Mouse (Mus musculus): ENCODE measurements around the gene B3gnt2.

B3gnt2 gene

GRCm38 (mm10) chr11:22868582-22868981 is 7.8 kb upstream of the B3gnt2 start:
- no peak for DNase-seq

DNA sequence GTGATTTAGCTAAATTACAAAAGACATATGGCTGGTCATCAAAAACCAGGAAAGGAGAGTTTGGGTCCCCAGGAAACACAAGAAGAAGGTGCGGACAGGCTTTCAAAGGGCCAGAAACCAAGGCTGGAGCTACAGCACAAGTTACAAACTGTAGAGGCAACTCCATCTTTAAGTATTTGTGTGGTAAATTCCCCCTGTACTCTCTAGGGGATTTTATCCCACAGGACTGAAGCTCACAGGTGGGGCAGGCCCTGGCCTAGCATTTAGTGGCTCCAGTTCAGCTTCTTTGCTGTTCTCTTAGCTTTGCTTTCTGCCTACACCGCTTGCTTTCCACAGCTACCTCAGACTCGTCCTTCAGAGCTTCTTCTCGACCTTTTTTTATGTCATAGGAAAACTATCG is 6.9 kb upstream of the B3gnt2 start:
- DNase-seq = no peak

- no peak for DNase-seq
Observed at GRCm38 (mm10) chr11:22865635-22866246, 5.0 kb upstream of the B3gnt2 start.

GRCm38 (mm10) chr11:22864305-22865060 is 3.7 kb upstream of the B3gnt2 start:
- DNase-seq = no peak

GRCm38 (mm10) chr11:22863581-22863980 is 2.8 kb upstream of the B3gnt2 start:
- DNase-seq = no peak

GRCm38 (mm10) chr11:22861315-22861714 is 554 bp upstream of the B3gnt2 start:
- peak; percentile 39 for DNase-seq

DNA sequence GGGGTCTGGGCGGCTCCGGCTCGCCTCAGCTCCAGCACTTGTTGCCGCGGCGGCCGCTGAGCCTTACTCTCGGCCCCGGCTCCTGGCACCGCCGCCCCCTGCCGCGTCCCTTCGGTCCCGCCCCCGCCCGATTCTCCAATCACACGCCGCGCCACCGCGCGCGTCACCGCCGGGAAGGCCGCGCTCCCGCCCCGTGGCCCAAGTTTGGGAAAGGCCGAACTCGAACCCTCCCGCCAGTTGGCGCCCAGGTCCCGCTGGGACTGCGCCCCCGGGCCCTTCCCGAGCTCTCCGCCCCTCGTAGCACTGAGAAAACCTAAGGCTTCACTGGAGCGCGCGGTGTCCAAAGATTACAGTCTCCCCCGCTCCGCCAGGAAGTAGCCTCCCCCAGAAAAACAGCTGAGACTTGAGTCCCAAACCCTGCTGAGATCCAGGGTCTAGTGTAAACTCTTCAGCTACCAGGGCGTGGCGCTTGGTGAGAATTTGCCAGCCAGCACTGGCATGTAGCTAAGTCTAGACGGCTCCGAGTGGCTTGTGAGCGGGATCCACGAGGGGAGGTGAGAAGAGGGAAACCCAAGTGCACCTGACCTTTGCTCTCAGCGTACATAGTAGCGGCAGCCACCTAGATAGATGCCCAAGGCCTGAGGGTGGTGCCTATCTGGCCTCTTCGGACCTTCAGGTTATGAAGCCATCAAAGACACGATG is 977 bp downstream of the B3gnt2 start:
- DNase-seq = peak; percentile 94

- no peak for DNase-seq
Observed at GRCm38 (mm10) chr11:22859301-22859632, 1.5 kb downstream of the B3gnt2 start.

DNA sequence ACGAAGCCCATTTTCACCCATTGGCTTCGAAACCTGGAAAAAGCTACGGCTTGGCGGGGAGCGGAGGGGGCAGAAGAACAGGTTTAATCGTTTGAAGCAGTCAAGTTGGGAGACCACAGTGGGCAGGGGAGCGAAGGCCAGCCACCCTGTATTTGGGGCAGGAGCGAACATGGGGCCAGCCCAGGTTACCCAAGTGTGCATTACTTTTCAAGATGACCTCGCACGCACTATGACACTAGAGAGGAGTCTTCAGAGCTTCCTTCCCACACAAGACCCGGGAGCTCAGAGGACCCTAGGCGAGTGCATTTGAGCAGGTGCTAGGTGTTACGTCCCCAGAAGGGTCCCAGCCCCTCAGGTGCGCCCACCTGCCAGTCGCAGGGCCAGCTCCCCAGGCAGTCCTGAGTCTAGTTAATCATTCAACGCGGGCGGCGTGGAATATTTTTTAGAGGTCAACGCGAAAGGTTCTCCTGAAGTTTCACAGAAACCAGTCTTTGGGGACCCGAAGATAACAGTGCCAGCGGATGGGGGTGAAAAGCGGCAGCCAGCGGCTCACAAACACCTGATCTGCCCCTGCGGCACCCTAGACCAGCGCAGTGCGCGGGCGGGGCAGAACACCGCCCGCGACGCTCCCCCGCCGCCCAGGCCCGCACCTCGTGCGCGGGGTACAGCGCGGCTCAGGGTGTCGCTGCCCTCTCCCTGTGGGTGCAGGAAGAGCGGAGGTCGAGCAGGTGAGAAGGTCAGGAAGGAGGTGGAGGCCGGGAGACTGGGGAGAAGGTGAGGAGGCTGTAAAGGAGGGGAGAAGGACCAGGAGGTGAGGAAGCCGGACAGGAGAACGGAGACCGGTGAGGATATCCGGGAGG is 2.1 kb downstream of the B3gnt2 start:
- peak; percentile 33 for DNase-seq

DNA sequence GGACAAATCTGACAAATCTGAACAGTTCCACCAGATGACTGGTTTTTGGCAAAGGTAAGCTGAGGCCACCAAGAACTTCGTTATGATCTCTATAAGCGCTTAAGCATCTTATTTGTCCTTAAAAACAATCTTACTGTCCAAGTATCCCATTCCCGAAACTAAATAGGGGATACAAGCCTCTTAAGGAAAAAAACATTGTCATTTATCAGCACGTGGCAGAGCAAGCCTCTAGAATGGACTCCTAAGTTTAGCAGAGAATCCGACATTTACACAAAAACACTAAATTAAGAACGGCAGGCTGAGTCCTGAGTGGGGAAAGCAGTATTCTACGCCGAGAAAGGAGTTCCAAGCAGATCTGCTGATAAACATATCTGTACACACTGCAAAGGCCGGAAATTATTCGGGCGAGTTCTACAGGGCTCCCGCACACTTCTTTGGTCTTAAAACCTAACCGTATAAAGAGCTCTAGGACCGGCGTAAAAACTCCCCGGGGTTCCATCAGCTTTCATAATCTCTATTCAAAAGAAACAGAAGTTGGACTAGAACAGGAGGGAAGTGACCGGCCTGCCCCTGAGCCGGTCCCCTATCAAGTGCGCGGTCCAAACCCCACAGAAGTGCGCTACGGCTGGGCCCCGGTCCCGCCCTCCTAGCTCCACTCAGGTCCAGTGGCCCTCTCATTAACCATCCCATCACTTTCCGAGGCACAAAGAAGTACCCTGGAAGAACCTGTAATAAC is 2.9 kb downstream of the B3gnt2 start:
- peak; percentile 33 for DNase-seq

- DNase-seq = no peak
Observed at GRCm38 (mm10) chr11:22857106-22857704, 3.6 kb downstream of the B3gnt2 start.

DNA sequence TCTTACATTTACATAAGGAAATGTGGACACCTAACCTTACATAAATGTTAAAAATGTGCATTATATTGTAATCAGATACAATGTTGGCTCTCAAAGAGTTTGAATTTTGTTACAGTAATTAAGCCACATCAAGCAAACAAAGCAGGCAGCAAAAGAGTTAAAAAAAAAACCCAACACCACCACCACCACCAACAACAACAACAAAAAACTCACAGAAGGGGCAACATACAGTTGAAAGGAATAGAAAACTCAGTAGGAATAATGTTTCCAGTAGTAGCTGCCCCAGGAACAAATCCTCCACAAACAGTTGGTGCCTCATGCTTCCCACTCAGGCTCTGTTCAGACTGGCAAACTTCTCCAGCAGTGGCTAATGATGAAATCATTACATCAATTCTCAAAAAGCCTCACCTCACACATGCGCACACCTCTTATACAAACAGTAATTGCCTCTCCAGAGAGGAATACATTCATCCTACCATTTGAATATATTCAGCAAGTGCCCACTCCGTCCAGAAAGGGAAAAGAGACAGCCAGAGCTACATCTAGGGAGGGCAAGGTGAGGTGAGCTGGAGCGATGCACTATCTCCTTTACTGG is 4.3 kb downstream of the B3gnt2 start:
- no peak for DNase-seq

- DNase-seq = no peak
Observed at GRCm38 (mm10) chr11:22854571-22854970, 6.2 kb downstream of the B3gnt2 start.

- no peak for DNase-seq
Observed at GRCm38 (mm10) chr11:22853477-22854157, 7.1 kb downstream of the B3gnt2 start.

GRCm38 (mm10) chr11:22852510-22852909 is 8.3 kb downstream of the B3gnt2 start:
- no peak for DNase-seq

GRCm38 (mm10) chr11:22851416-22851815 is 9.3 kb downstream of the B3gnt2 start:
- peak; percentile 40 for DNase-seq

DNA sequence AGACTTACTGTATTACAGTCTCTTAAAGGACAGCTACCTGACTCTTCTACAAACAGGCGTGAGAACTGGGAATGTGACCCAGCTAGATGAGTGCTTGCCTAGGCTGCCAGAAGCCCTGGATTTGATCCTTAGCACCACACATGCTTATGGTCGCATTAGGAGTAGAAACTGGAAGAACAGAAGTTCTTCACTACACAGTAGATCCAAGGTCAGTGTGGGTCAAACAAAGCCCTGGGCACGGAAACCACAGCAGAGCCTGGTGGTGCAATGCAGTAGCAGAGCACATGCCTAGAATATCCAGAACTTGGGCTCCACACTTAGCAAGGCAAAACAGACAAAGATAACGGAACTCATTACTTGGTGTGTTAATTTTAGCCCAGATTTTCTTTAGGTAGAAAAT is 10.7 kb downstream of the B3gnt2 start:
- no peak for DNase-seq

DNA sequence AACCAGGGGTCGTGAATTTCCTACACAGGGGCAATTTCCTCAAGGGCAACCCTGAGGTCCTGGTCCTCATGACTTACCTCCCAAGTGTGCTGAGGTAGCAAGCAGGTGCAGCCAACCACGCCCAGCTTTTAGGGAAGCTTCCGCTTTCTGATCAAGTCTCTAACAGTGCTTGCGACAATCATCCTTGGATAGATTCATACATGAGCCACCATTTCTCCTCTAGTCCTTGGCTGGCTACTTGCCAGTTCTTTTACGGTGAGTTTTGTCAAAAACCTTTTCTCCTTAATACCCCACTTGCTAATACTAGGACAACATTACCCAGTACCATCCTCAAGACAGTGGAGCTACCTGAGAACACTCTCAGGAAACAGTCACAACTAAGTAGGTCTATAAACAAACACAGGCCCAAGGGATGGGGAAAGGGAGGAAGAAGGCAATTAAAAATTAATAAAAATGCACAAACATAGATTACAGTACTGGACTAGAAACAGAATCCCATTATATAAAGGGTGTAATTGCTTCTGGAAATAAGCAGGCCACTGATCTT is 12.0 kb downstream of the B3gnt2 start:
- DNase-seq = no peak

- DNase-seq = peak; percentile 55
Observed at GRCm38 (mm10) chr11:22847732-22848648, 12.8 kb downstream of the B3gnt2 start.

Data from lung, postnatal 10 days (tissue).